Mouse (Mus musculus): ENCODE measurements around the gene Hddc3. TPM values are rescaled to one million over a fixed set of nuclear protein-coding genes. Genes with fewer than 3 reads are reported as not detected.

The Hddc3 gene
- polyA plus RNA-seq, 1 experiment from 2014 or later, result 25.6 TPM

DNA sequence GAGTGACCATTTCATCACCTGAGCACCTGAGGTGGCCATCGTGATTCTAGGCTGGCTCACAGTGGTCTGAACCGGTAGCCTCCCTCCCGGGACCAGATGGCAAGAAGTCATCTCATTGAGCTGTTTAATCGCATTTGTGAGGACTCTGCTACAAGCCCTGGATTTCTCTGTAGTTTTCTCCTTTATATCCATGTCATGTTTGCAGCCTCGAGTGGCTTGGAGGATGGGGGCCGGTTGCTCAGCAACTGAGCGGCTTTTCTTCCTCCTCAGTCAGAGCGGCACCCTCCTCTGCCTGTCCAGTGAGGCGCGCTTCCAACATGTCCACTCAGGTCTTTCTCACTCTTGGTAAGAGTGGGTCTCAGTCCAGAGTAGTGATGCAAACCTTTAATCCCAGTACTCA, 33.3 kb downstream of the Hddc3 start:
- 72% methylated on average over 10 of the region's 10 CpGs for WGBS
- Histone ChIP-seq H3K27ac (ENCODE audit: low read depth, low read length) (no peak overlapping the region), H3K4me2 (no peak overlapping the region), H3K4me3 (ENCODE audit: low read depth, low read length) (no peak overlapping the region), H3K4me1 (ENCODE audit: control insufficient read depth, insufficient read depth, low read length) (no peaks in the 10 kb centered on the region), H3K27me3 (ENCODE audit: control insufficient read depth, insufficient read depth, low read length) (no peaks in the 10 kb centered on the region), H3K36me3 (ENCODE audit: control insufficient read depth, insufficient read depth, low read length) (no peaks in the 10 kb centered on the region), H3K9me3 (ENCODE audit: control insufficient read depth, low read length) (no peaks in the 10 kb centered on the region), H3K9ac (ENCODE audit: low read length) (no peak overlapping the region)
- no peak for DNase-seq (ENCODE audit: low spot score, missing footprints)
- ATAC-seq (ENCODE audit: low FRiP score), result no peak

DNA sequence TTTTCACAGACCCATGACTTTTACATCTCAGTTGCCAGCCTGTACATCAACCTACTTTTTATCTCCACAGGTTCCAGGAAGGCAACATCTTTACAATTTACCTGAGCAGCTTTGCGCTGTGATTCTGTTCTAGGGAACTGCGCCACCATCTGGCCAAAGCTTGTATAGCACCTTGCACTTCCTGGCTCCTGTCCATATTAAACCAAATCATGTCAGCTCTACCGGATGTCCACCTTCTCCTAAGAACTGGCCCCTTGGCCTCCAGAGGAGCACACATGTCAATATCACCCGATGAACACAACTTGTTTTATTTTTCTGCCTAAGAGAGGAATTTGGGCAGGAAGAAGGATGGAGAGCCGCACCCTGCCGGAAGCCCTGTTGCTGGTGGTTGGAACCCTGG, 34.6 kb downstream of the Hddc3 start:
- Histone ChIP-seq H3K27me3 (ENCODE audit: control insufficient read depth, insufficient read depth, low read length) (no peaks in the 10 kb centered on the region), H3K4me1 (ENCODE audit: control insufficient read depth, insufficient read depth, low read length) (no peaks in the 10 kb centered on the region), H3K4me2 (no peak overlapping the region), H3K9me3 (ENCODE audit: control insufficient read depth, low read length) (no peaks in the 10 kb centered on the region), H3K36me3 (ENCODE audit: control insufficient read depth, insufficient read depth, low read length) (no peaks in the 10 kb centered on the region), H3K4me3 (ENCODE audit: low read depth, low read length) (no peak overlapping the region), H3K27ac (ENCODE audit: low read depth, low read length) (no peak overlapping the region), H3K9ac (ENCODE audit: low read length) (no peak overlapping the region)
- 33% methylated on average over 6 of the region's 6 CpGs for WGBS
- peak; percentile 97 for DNase-seq (ENCODE audit: low spot score, missing footprints)
- ATAC-seq (ENCODE audit: low FRiP score), result no peak

DNA sequence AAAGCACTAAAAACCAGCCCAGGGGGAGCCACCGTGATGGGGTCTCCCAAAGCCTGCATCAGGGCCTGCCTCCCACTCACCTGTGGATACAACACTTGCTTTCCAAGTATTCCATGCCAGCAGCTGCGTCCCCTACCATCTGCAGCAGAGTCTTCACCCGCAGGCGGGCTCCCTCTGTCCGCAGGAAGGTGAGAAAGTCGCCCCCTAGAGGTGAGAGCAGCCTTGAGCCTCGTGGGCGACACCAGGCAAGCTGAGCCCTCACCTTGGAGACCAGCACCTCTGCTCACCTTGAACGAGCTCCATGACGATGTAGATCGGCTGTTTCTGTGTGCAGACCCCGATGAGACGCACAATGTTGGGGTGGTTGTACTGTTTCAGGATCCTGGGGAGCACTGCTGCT, 36.6 kb downstream of the Hddc3 start:
- no peaks in the 10 kb centered on the region for H3K36me3 ChIP-seq (ENCODE audit: control insufficient read depth, insufficient read depth, low read length)
- no peaks in the 10 kb centered on the region for H3K9me3 ChIP-seq (ENCODE audit: control insufficient read depth, low read length)
- H3K27me3 ChIP-seq (ENCODE audit: control insufficient read depth, insufficient read depth, low read length), result no peaks in the 10 kb centered on the region
- no peak overlapping the region for H3K4me3 ChIP-seq (ENCODE audit: low read depth, low read length)
- DNase-seq (ENCODE audit: low spot score, missing footprints) (no peak), ATAC-seq (ENCODE audit: low FRiP score) (no peak)
- no peak overlapping the region for H3K27ac ChIP-seq (ENCODE audit: low read depth, low read length)
- H3K4me2 ChIP-seq, result no peak overlapping the region
- H3K4me1 ChIP-seq (ENCODE audit: control insufficient read depth, insufficient read depth, low read length), result no peaks in the 10 kb centered on the region
- WGBS, result 60% methylated on average over 13 of the region's 13 CpGs
- H3K9ac ChIP-seq (ENCODE audit: low read length), result no peak overlapping the region

DNA sequence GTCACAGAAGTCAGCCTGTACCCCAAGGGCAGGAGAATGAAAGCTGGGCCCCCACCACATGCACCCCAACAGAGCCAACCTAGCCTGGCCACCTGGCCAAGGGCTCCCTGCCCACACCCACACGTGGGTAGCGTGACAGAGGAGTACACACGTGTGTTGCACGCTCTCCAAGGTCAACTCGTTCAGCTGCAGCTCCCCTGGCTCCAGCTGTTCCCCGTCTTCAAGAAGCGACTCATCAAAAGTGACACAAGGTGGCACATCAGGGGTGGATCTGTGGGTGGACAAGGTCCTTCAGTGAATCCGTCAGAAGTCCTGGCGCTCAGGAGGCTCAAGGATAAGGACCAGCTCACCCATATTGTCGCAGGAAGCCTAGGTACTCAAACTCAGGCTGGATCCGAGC, 40.0 kb downstream of the Hddc3 start:
- no peak overlapping the region for H3K4me2 ChIP-seq
- H3K27ac ChIP-seq (ENCODE audit: low read depth, low read length), result no peak overlapping the region
- peaks cover 9% of the 10 kb centered on the region for H3K4me1 ChIP-seq (ENCODE audit: control insufficient read depth, insufficient read depth, low read length)
- H3K27me3 ChIP-seq (ENCODE audit: control insufficient read depth, insufficient read depth, low read length), result peaks cover 3% of the 10 kb centered on the region
- H3K4me3 ChIP-seq (ENCODE audit: low read depth, low read length), result no peak overlapping the region
- WGBS, result 77% methylated on average over 11 of the region's 11 CpGs
- ATAC-seq (ENCODE audit: low FRiP score) (no peak), DNase-seq (ENCODE audit: low spot score, missing footprints) (no peak)
- no peaks in the 10 kb centered on the region for H3K36me3 ChIP-seq (ENCODE audit: control insufficient read depth, insufficient read depth, low read length)
- H3K9me3 ChIP-seq (ENCODE audit: control insufficient read depth, low read length), result no peaks in the 10 kb centered on the region
- no peak overlapping the region for H3K9ac ChIP-seq (ENCODE audit: low read length)

DNA sequence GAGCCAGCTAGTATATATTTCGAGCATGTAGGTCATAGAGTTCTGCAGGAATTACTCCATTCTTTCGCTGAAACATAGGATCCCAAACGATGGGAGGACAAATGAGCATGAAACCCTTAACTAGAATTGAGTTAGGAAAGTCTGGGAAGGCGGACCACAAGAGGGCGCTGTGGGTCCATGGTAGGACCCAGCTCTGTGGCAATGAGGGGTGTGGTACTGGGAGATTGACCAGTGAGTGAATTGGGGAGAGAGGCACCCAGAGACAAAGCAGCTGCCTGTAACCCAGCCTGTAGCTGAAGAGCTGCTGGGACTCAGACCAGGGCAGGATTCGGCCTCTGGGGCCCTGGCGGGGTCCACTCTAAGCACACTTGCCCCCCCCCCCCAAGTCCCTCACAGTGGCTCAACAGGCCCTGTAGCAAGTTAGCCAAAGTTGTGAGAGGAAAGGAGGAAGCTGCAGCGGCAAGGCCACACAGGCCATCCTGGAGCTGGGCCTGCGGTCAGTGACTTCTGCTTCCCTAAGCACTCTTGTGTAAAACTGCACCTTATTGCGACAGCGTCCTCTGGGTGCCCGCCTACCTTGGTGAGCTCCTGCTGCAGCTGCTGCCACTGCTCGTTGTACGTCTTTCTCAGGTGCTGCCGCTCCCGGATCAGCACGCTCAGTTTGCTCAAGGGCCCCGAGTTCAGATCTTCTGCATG, 43.5 kb downstream of the Hddc3 start:
- H3K27ac ChIP-seq (ENCODE audit: low read depth, low read length), result no peak overlapping the region
- ATAC-seq (ENCODE audit: low FRiP score) (peak; percentile 81), DNase-seq (ENCODE audit: low spot score, missing footprints) (peak; percentile 100)
- peaks cover 3% of the 10 kb centered on the region for H3K27me3 ChIP-seq (ENCODE audit: control insufficient read depth, insufficient read depth, low read length)
- no peaks in the 10 kb centered on the region for H3K9me3 ChIP-seq (ENCODE audit: control insufficient read depth, low read length)
- H3K36me3 ChIP-seq (ENCODE audit: control insufficient read depth, insufficient read depth, low read length), result no peaks in the 10 kb centered on the region
- H3K4me2 ChIP-seq, result peak overlapping the region; percentile 49
- WGBS, result 37% methylated on average over 18 of the region's 18 CpGs
- H3K4me1 ChIP-seq (ENCODE audit: control insufficient read depth, insufficient read depth, low read length), result peaks cover 14% of the 10 kb centered on the region
- H3K9ac ChIP-seq (ENCODE audit: low read length), result peak overlapping the region; percentile 62
- 0 out of 2 replicates have a peak overlapping the region, but pooled peaks have one; percentile 3 for H3K4me3 ChIP-seq (ENCODE audit: low read depth, low read length)

DNA sequence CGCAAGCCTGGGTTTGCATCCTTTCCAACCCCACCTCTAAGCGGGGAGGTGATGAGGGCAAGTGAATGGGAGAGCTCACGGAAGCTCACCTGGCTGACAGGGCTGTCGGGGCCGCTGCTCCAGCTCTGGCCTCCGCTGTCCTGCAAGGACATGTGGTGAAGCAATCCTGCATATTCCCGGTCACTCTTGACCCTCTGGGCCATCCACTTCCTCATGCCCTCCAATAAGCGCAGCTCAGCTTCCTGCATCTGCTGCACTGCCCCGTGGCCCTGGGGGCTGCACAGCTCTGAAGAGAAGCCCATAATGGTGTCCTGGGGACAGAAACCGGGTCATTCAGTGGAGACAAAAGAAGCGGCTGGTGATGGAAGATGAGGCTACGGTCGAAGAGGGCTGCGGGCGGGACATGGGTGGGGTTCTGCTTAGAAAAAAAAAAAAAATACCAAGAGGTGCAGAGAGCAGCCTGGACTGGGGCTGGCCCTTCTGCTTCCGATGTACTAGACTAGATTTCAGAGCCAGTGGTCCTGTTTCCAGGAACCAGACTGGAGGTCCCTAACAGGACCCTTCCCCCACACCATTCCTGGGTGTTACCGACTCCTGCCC, 44.2 kb downstream of the Hddc3 start:
- peaks cover 3% of the 10 kb centered on the region for H3K27me3 ChIP-seq (ENCODE audit: control insufficient read depth, insufficient read depth, low read length)
- H3K9me3 ChIP-seq (ENCODE audit: control insufficient read depth, low read length), result no peaks in the 10 kb centered on the region
- H3K36me3 ChIP-seq (ENCODE audit: control insufficient read depth, insufficient read depth, low read length), result no peaks in the 10 kb centered on the region
- WGBS, result 29% methylated on average over 17 of the region's 17 CpGs
- H3K4me3 ChIP-seq (ENCODE audit: low read depth, low read length), result peak overlapping the region; percentile 25; the same call in 1 of the 2 replicates
- no peak overlapping the region for H3K27ac ChIP-seq (ENCODE audit: low read depth, low read length)
- peak; percentile 89 for DNase-seq (ENCODE audit: low spot score, missing footprints)
- peak overlapping the region; percentile 49 for H3K4me2 ChIP-seq
- peak overlapping the region; percentile 62 for H3K9ac ChIP-seq (ENCODE audit: low read length)
- peaks cover 14% of the 10 kb centered on the region for H3K4me1 ChIP-seq (ENCODE audit: control insufficient read depth, insufficient read depth, low read length)
- ATAC-seq (ENCODE audit: low FRiP score), result no peak

DNA sequence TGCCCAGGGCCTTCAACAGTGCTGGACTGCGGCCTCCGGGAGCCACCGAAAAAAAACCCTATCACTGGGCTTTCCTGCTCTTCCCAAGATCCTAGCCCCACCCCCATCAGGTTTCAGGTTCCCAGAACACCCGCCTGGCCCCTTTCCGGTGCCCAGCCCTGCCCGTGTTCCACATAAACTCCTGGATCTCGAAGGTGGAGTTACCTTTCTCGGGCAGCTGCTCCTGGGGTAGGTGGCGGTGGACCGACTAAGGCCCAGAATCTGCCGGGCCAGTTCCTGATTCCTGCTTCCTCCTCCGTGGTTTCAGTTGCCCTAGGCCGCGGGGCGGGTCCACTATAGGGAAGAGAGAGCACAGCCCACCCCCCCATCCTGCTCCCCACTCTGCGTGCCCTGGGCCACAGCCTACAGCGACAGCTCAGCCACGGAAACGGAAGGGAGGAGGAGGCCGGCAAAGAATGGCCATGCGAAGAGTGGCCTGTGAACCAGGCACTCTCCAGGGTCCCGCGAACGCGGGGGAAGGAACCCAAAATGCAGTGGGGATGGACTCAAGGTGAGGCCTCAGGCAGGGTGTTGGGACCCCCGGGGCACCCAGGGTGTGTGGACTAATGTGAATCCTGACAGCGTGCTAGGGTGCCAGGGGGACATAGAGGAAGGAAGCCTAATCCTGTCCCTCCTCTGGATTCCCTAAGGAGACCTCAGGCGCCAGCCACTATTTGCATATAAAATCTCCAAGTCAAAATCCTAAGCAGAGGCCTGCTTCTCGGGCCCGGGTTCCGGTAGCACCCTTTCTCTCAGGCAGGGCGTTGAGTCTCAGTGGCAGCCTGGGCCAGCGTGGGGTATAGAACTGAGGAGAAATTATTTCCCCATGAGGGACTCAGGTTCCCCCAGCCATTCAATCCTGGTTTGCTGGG, 45.0 kb downstream of the Hddc3 start, which contains the start of gene Fes:
Gene Fes, minus strand, starts transcription at position 314 of the 911 bp plus-strand sequence.
- Histone ChIP-seq H3K4me1 (ENCODE audit: control insufficient read depth, insufficient read depth, low read length) (peaks cover 14% of the 10 kb centered on the region), H3K27me3 (ENCODE audit: control insufficient read depth, insufficient read depth, low read length) (peaks cover 3% of the 10 kb centered on the region), H3K36me3 (ENCODE audit: control insufficient read depth, insufficient read depth, low read length) (no peaks in the 10 kb centered on the region), H3K27ac (ENCODE audit: low read depth, low read length) (peak within 1 kb of the TSS; percentile 20), H3K4me2 (peak within 1 kb of the TSS; percentile 49), H3K9ac (ENCODE audit: low read length) (peak within 1 kb of the TSS; percentile 62), H3K9me3 (ENCODE audit: control insufficient read depth, low read length) (no peaks in the 10 kb centered on the region), H3K4me3 (ENCODE audit: low read depth, low read length) (peak within 1 kb of the TSS; percentile 25)
- peak; percentile 36 for ATAC-seq (ENCODE audit: low FRiP score)
- 7% methylated on average over 33 of the region's 33 CpGs for WGBS
- DNase-seq (ENCODE audit: low spot score, missing footprints), result peak; percentile 95

DNA sequence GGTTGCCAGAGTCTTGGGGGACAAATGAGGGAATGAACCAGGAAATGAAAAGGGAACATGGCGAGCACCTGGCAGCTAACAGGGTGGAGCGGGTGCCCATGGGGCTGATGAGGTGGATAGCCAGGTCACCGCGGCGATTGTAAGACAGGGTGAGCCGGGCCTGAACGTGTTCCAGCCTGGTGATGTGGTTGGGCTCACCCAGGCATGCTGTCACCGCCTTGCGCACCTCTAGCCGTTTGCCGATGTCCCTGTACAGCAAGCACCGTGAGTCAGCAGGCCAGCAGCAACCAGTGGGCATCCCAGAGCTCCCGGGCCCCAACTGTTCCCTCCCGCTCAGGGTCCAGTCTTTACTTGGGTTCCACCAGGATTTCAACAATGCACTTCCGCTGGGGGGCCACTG, 49.2 kb downstream of the Hddc3 start:
- H3K4me2 ChIP-seq, result no peak overlapping the region
- H3K27me3 ChIP-seq (ENCODE audit: control insufficient read depth, insufficient read depth, low read length), result no peaks in the 10 kb centered on the region
- no peaks in the 10 kb centered on the region for H3K9me3 ChIP-seq (ENCODE audit: control insufficient read depth, low read length)
- ATAC-seq (ENCODE audit: low FRiP score) (no peak), DNase-seq (ENCODE audit: low spot score, missing footprints) (no peak)
- H3K27ac ChIP-seq (ENCODE audit: low read depth, low read length), result no peak overlapping the region
- H3K4me1 ChIP-seq (ENCODE audit: control insufficient read depth, insufficient read depth, low read length), result peaks cover 9% of the 10 kb centered on the region
- 92% methylated on average over 15 of the region's 15 CpGs for WGBS
- H3K9ac ChIP-seq (ENCODE audit: low read length), result no peak overlapping the region
- H3K36me3 ChIP-seq (ENCODE audit: control insufficient read depth, insufficient read depth, low read length), result peaks cover 8% of the 10 kb centered on the region; the same call in 1 of the 2 replicates
- H3K4me3 ChIP-seq (ENCODE audit: low read depth, low read length), result no peak overlapping the region

Measured in midbrain, embryonic 11.5 days (tissue).